Mouse (Mus musculus): Measurements from ENCODE around the gene Trim24.
"Not testable (repeated sequence)": the region's sequence is repeated elsewhere in the genome, so short reads cannot be mapped to it uniquely, and the experiment has no call there.

DNA sequence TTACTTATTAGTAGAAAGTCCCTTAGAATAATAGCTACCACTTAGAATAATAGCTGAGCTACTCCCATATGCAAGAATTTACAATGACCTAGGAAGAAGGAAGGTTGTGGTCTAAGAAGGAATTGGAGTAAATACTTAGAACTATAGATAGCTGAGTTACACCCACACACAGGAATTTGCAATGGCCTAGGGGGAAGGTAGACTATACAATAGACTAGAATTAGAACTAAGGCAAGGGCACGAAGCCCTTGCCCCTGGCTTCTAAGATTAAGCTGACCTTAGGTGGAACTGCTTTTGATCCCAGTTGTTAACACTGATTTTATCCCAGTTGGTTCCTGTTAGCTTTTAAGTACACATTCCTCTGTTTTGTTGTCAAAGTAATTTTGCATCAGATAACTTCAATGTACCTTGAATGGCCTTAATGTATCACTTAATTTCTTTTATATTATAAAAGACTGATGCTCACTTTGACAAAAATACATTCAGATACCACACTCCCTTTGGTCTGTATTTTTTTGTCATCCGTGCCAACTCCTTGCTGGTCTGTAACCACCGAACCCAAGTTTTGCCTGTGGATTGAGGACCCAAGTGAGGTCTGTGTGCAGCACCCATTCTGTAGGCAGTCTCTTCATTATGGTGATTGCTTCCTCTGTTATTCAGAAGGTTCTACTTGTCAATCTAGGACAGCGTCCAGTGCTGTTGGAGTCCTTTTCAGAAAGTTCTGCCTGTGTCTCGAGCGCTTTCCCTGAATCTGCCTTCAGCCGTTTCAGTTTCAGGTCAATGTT lies 45.1 kb upstream of the Trim24 start:
- not testable (repeated sequence) for TF ChIP-seq POLR2A (IDR thresholded peaks at IDR 0.05; ENCODE audit: control insufficient read depth in 1 of 2, insufficient read depth in 1 of 2, low read depth in 1 of 2, low read length in 2 of 2, poor library complexity in 1 of 2); ZMIZ1 (IDR thresholded peaks at IDR 0.05; ENCODE audit: low read depth, low read length); E2F4 (IDR thresholded peaks at IDR 0.05; ENCODE audit: borderline replicate concordance, low read depth, low read length); CTCF (IDR thresholded peaks at IDR 0.05 in 2 of 3, conservative IDR thresholded peaks at IDR 0.05 in 1 of 3; ENCODE audit: control insufficient read depth in 1 of 3, insufficient read depth in 1 of 3, low read depth in 2 of 3, low read length in 3 of 3, poor library complexity in 1 of 3, severe bottlenecking in 1 of 3); EP300 (IDR thresholded peaks at IDR 0.05; ENCODE audit: low read depth in 1 of 2, low read length in 2 of 2); MAFK (IDR thresholded peaks at IDR 0.05; ENCODE audit: borderline replicate concordance, low read depth, low read length); POLR2AphosphoS2 (IDR thresholded peaks at IDR 0.05; ENCODE audit: low read length)

All from MEL (cell line).